Mouse (Mus musculus) C2C12 (cell line): ENCODE data around the gene Fgf4.

ENCODE experiments used
- CEBPB ChIP-seq: IDR thresholded peaks from one replicate; pipeline ENCODE4 v1.6.1; 2011; ENCODE audit warnings: low read depth, mild to moderate bottlenecking, control low read depth, moderate library complexity
- CTCF ChIP-seq: IDR thresholded peaks from one replicate; pipeline ENCODE4 v1.5.1; 2011; ENCODE audit not compliant: control insufficient read depth, insufficient read depth, insufficient read length
- MAX ChIP-seq: IDR thresholded peaks from one replicate; pipeline ENCODE4 v1.6.1; 2011; ENCODE audit warnings: mild to moderate bottlenecking, control low read depth
- MYOD1 ChIP-seq: IDR thresholded peaks from one replicate; pipeline ENCODE4 v1.6.1; 2011; ENCODE audit warnings: low read depth; ENCODE audit not compliant: control insufficient read depth, insufficient read length
- USF1 ChIP-seq: IDR thresholded peaks from one replicate; pipeline ENCODE4 v1.6.1; 2011; ENCODE audit warnings: low read depth, mild to moderate bottlenecking, control low read depth, moderate library complexity

DNA sequence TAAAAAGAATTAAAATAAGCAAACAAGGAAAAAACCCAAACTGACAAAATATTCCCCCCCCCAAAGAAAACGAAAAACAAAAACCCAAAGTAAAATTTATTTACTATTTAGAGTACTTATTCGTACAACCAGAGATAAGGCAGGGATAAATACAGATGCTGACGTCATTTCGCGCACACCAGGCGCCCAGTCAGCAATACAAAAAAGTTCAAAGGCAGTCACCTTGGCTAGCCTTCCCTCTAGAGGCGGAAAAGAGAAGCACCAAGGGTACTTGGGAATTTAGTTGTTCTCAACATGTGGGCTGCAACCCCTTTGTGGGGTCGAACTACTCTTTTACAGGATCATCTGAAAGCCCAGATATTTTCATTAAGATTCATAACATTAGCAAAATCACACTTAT lies 60.6 kb downstream of the Fgf4 start:
- TF ChIP-seq CTCF (no peak), CEBPB (no peak), MAX (no peak), MYOD1 (no peak), USF1 (no peak)
